14 mouse cellular contexts compared by ENCODE assay signal in genomic region chr5:82312054-82312453, GRCm38 (mm10).
DNase-seq lines count a peak whose midpoint lies in the region; ATAC-seq and TF ChIP-seq lines count a peak whose summit lies in the region.
"Had no signal": no experiment of that assay in that cellular context is flagged by ENCODE, and none has a peak within 500 bp of the region (broad histone marks: within the 10 kb centered on the region; RNA-seq: fewer than 3 reads in every experiment).

No protein-coding gene starts in this region.

- no peaks in the 10 kb centered on the region for H3K36me3 ChIP-seq in forebrain, embryonic 16.5 days (ENCODE audit: control insufficient read depth, insufficient read depth)
- H3K36me3 ChIP-seq in forebrain, embryonic 13.5 days (ENCODE audit: poor library complexity, severe bottlenecking) = no peaks in the 10 kb centered on the region
- no peaks in the 10 kb centered on the region for H3K36me3 ChIP-seq in hindbrain, postnatal 0 days (ENCODE audit: insufficient read depth, low read length)
- no peaks in the 10 kb centered on the region for H3K36me3 ChIP-seq in lung, postnatal 0 days (ENCODE audit: insufficient read depth, low read length)
- H3K36me3 ChIP-seq: stomach, embryonic 15.5 days had no signal

- TF ChIP-seq CTCF in hindbrain, postnatal 0 days (IDR thresholded peaks at IDR 0.05; ENCODE audit: low read depth) = no peak
- no peak for TF ChIP-seq CTCF in lung, postnatal 0 days (IDR thresholded peaks at IDR 0.05)

- no peak overlapping the region; the same call in 1 of the 2 replicates for H3K9ac ChIP-seq in forebrain, embryonic 16.5 days (replicated peaks; ENCODE audit: low read depth, low read length)
- H3K9ac ChIP-seq in forebrain, embryonic 13.5 days = no peak overlapping the region
- no peak overlapping the region for H3K9ac ChIP-seq in hindbrain, postnatal 0 days (replicated peaks; ENCODE audit: low read length)
- H3K9ac ChIP-seq in lung, postnatal 0 days (replicated peaks; ENCODE audit: low read depth) = no peak overlapping the region
- H3K9ac ChIP-seq: stomach, embryonic 15.5 days had no signal

- ATAC-seq in forebrain, embryonic 16.5 days = no peak
- ATAC-seq in forebrain, embryonic 13.5 days = no peak
- ATAC-seq in hindbrain, postnatal 0 days = no peak
- ATAC-seq in lung, postnatal 0 days = no peak
- no peak for ATAC-seq in erythroblast, adult 5-6 weeks (replicated peaks; ENCODE audit: low FRiP score, poor library complexity, severe bottlenecking)

- WGBS in forebrain, embryonic 16.5 days = 19% methylated on average over 6 of the region's 6 CpGs
- 22% methylated on average over 6 of the region's 6 CpGs for WGBS in forebrain, embryonic 13.5 days
- WGBS in hindbrain, postnatal 0 days = 22% methylated on average over 6 of the region's 6 CpGs
- WGBS in lung, postnatal 0 days = 40% methylated on average over 6 of the region's 6 CpGs

- TF ChIP-seq EP300 in lung, postnatal 0 days (IDR thresholded peaks at IDR 0.05) = no peak

- no peak overlapping the region for H3K4me3 ChIP-seq in forebrain, embryonic 16.5 days (replicated peaks; ENCODE audit: low read length)
- no peak overlapping the region for H3K4me3 ChIP-seq in forebrain, embryonic 13.5 days
- no peak overlapping the region for H3K4me3 ChIP-seq in hindbrain, postnatal 0 days (ENCODE audit: low read length)
- no peak overlapping the region for H3K4me3 ChIP-seq in lung, postnatal 0 days (ENCODE audit: low read depth, low read length)
- H3K4me3 ChIP-seq: stomach, embryonic 15.5 days had no signal

- no peak overlapping the region for H3K27ac ChIP-seq in forebrain, embryonic 16.5 days (ENCODE audit: low read length)
- H3K27ac ChIP-seq in forebrain, embryonic 13.5 days = no peak overlapping the region
- no peak overlapping the region for H3K27ac ChIP-seq in hindbrain, postnatal 0 days
- no peak overlapping the region for H3K27ac ChIP-seq in lung, postnatal 0 days (ENCODE audit: low read length)
- H3K27ac ChIP-seq: stomach, embryonic 15.5 days had no signal

- no peaks in the 10 kb centered on the region for H3K9me3 ChIP-seq in forebrain, embryonic 16.5 days (ENCODE audit: control insufficient read depth, low read length)
- H3K9me3 ChIP-seq in forebrain, embryonic 13.5 days (replicated peaks) = no peaks in the 10 kb centered on the region
- no peaks in the 10 kb centered on the region for H3K9me3 ChIP-seq in hindbrain, postnatal 0 days (ENCODE audit: low read length)
- H3K9me3 ChIP-seq in lung, postnatal 0 days (ENCODE audit: low read length) = no peaks in the 10 kb centered on the region
- H3K9me3 ChIP-seq: stomach, embryonic 15.5 days had no signal

- H3K4me1 ChIP-seq in forebrain, embryonic 16.5 days (replicated peaks; ENCODE audit: control insufficient read depth, insufficient read depth, low read length) = peaks cover 3% of the 10 kb centered on the region
- peaks cover 4% of the 10 kb centered on the region; the same call in 1 of the 2 replicates for H3K4me1 ChIP-seq in forebrain, embryonic 13.5 days
- H3K4me1 ChIP-seq in hindbrain, postnatal 0 days (ENCODE audit: insufficient read depth, low read length) = no peaks in the 10 kb centered on the region
- H3K4me1 ChIP-seq in lung, postnatal 0 days (ENCODE audit: insufficient read depth, low read depth, low read length) = no peaks in the 10 kb centered on the region
- H3K4me1 ChIP-seq: stomach, embryonic 15.5 days had no signal

- peak; percentile 4 to 12 for DNase-seq in right cerebral cortex, adult 2 months (ENCODE audit: low spot score in 2 of 2)
- DNase-seq in right cerebral cortex, postnatal 4 days = no peak
- DNase-seq in hindbrain, postnatal 0 days (ENCODE audit: low spot score) = peak; percentile 60
- DNase-seq in ovary, postnatal 10 days (ENCODE audit: low spot score) = no peak
- DNase-seq in lung, postnatal 0 days (ENCODE audit: low spot score) = no peak
- DNase-seq: gastrocnemius, postnatal 14 days; kidney, adult 2 months; lung, postnatal 14 days; thymus, postnatal 25 days had no signal

- H3K4me2 ChIP-seq in forebrain, embryonic 16.5 days (ENCODE audit: low read length) = peak overlapping the region; percentile 16; the same call in 1 of the 2 replicates
- H3K4me2 ChIP-seq in forebrain, embryonic 13.5 days = no peak overlapping the region
- H3K4me2 ChIP-seq in hindbrain, postnatal 0 days (ENCODE audit: low read depth, low read length) = no peak overlapping the region
- H3K4me2 ChIP-seq in lung, postnatal 0 days (replicated peaks; ENCODE audit: low read depth, low read length) = no peak overlapping the region
- H3K4me2 ChIP-seq: liver, embryonic 11.5 days; stomach, embryonic 15.5 days had no signal

- no peaks in the 10 kb centered on the region for H3K27me3 ChIP-seq in forebrain, embryonic 16.5 days (replicated peaks; ENCODE audit: control insufficient read depth, insufficient read depth, low read length)
- no peaks in the 10 kb centered on the region for H3K27me3 ChIP-seq in forebrain, embryonic 13.5 days
- H3K27me3 ChIP-seq in hindbrain, postnatal 0 days (ENCODE audit: insufficient read depth, low read length) = no peaks in the 10 kb centered on the region
- no peaks in the 10 kb centered on the region for H3K27me3 ChIP-seq in lung, postnatal 0 days (replicated peaks; ENCODE audit: insufficient read depth, low read length)
- H3K27me3 ChIP-seq: stomach, embryonic 15.5 days had no signal

Comparison
In these comparisons a context has a peak if more than half of its experiments do, and no peak if none do; other contexts are left out.
1. DNase-seq: peak in right cerebral cortex, adult 2 months (2 of 2) and hindbrain, postnatal 0 days (single experiment); none in right cerebral cortex, postnatal 4 days (single experiment), ovary, postnatal 10 days (single experiment) and lung, postnatal 0 days (single experiment).